Mouse (Mus musculus) cerebellum, adult 11 months (tissue): ENCODE results near the gene Usb1.

Experiments
- DNase-seq: peaks from one replicate; pipeline ENCODE4 v3.0.0; 2022

Usb1 gene

GRCm38 (mm10) chr8:95336363-95336762, 4.3 kb downstream of the Usb1 start:
- no peak for DNase-seq

GRCm38 (mm10) chr8:95341721-95342120, 9.6 kb downstream of the Usb1 start:
- no peak for DNase-seq

- no peak for DNase-seq
Observed at GRCm38 (mm10) chr8:95344668-95345067, 12.6 kb downstream of the Usb1 start.

- no peak for DNase-seq
Observed at GRCm38 (mm10) chr8:95346643-95347545, 14.8 kb downstream of the Usb1 start.

- DNase-seq = no peak
Observed at GRCm38 (mm10) chr8:95348356-95348755, 16.3 kb downstream of the Usb1 start.

GRCm38 (mm10) chr8:95348811-95349630, 16.9 kb downstream of the Usb1 start:
- no peak for DNase-seq

GRCm38 (mm10) chr8:95351461-95351860, 19.4 kb downstream of the Usb1 start:
- no peak for DNase-seq

GRCm38 (mm10) chr8:95352151-95352870, 20.2 kb downstream of the Usb1 start, which contains the start of gene Mmp15:
Gene Mmp15 (plus strand): TSS chr8:95352268.
- peak; percentile 8 for DNase-seq

- peak; percentile 8 for DNase-seq
Observed at GRCm38 (mm10) chr8:95352871-95353866, 21.1 kb downstream of the Usb1 start.

- DNase-seq = no peak
Observed at GRCm38 (mm10) chr8:95354606-95355005, 22.5 kb downstream of the Usb1 start.

- no peak for DNase-seq
Observed at GRCm38 (mm10) chr8:95358550-95359411, 26.7 kb downstream of the Usb1 start.

- no peak for DNase-seq
Observed at GRCm38 (mm10) chr8:95360181-95361015, 28.3 kb downstream of the Usb1 start.

GRCm38 (mm10) chr8:95361016-95361341, 28.9 kb downstream of the Usb1 start:
- DNase-seq = no peak

- no peak for DNase-seq
Observed at GRCm38 (mm10) chr8:95362272-95362671, 30.2 kb downstream of the Usb1 start.

GRCm38 (mm10) chr8:95363849-95364248, 31.8 kb downstream of the Usb1 start:
- no peak for DNase-seq

GRCm38 (mm10) chr8:95369581-95370326, 37.7 kb downstream of the Usb1 start:
- no peak for DNase-seq

- no peak for DNase-seq
Observed at GRCm38 (mm10) chr8:95373389-95374002, 41.4 kb downstream of the Usb1 start.

- no peak for DNase-seq
Observed at GRCm38 (mm10) chr8:95374429-95374828, 42.3 kb downstream of the Usb1 start.
